Mouse (Mus musculus): ENCODE data around the gene Prx. TPM values are rescaled to one million over a fixed set of nuclear protein-coding genes. Genes with fewer than 3 reads are reported as not detected.

Gene Prx
- total and polyA plus RNA-seq, 2 experiments from 2014 or later, result 1.5 to 3.2 TPM

GRCm38 (mm10) chr7:27520599-27520998, 21.5 kb downstream of the Prx start:
- Histone ChIP-seq H3K27ac (ENCODE audit: low read depth, low read length) (no peak overlapping the region), H3K4me1 (ENCODE audit: insufficient read depth, low read length) (no peaks in the 10 kb centered on the region), H3K4me3 (ENCODE audit: low read depth, low read length) (no peak overlapping the region), H3K36me3 (ENCODE audit: insufficient read depth, low read length) (no peaks in the 10 kb centered on the region), H3K9ac (replicated peaks; ENCODE audit: low read length, poor library complexity, severe bottlenecking) (no peak overlapping the region), H3K4me2 (ENCODE audit: low read depth, low read length, poor library complexity, severe bottlenecking) (no peak overlapping the region), H3K9me3 (ENCODE audit: low read length) (no peaks in the 10 kb centered on the region), H3K27me3 (ENCODE audit: insufficient read depth, low read length) (no peaks in the 10 kb centered on the region)
- TF ChIP-seq CTCF (IDR thresholded peaks at IDR 0.05), result no peak
- ATAC-seq (ENCODE audit: low FRiP score) (no peak), DNase-seq (ENCODE audit: low spot score) (no peak)
- 70% methylated on average over 1 of the region's 1 CpGs for WGBS

GRCm38 (mm10) chr7:27522967-27523366, 23.8 kb downstream of the Prx start, which contains the start of gene Hipk4:
TSS of gene Hipk4 (plus strand) at chr7:27523267.
- Histone ChIP-seq H3K27me3 (ENCODE audit: insufficient read depth, low read length) (no peaks in the 10 kb centered on the region), H3K4me2 (ENCODE audit: low read depth, low read length, poor library complexity, severe bottlenecking) (no peak within 1 kb of the TSS), H3K4me3 (ENCODE audit: low read depth, low read length) (no peak within 1 kb of the TSS), H3K4me1 (ENCODE audit: insufficient read depth, low read length) (no peaks in the 10 kb centered on the region), H3K9me3 (ENCODE audit: low read length) (no peaks in the 10 kb centered on the region), H3K27ac (ENCODE audit: low read depth, low read length) (no peak within 1 kb of the TSS), H3K9ac (replicated peaks; ENCODE audit: low read length, poor library complexity, severe bottlenecking) (no peak within 1 kb of the TSS), H3K36me3 (ENCODE audit: insufficient read depth, low read length) (no peaks in the 10 kb centered on the region)
- TF ChIP-seq CTCF (IDR thresholded peaks at IDR 0.05), result no peak
- 48% methylated on average over 5 of the region's 5 CpGs for WGBS
- DNase-seq (ENCODE audit: low spot score) (no peak), ATAC-seq (ENCODE audit: low FRiP score) (no peak)

- no peaks in the 10 kb centered on the region for H3K27me3 ChIP-seq (ENCODE audit: insufficient read depth, low read length)
- no peak overlapping the region for H3K4me3 ChIP-seq (ENCODE audit: low read depth, low read length)
- WGBS, result 97% methylated on average over 13 of the region's 13 CpGs
- H3K36me3 ChIP-seq (ENCODE audit: insufficient read depth, low read length), result peaks cover 3% of the 10 kb centered on the region; the same call in 1 of the 2 replicates
- H3K4me1 ChIP-seq (ENCODE audit: insufficient read depth, low read length), result no peaks in the 10 kb centered on the region
- H3K9me3 ChIP-seq (ENCODE audit: low read length), result no peaks in the 10 kb centered on the region
- no peak overlapping the region for H3K9ac ChIP-seq (replicated peaks; ENCODE audit: low read length, poor library complexity, severe bottlenecking)
- DNase-seq (ENCODE audit: low spot score) (no peak), ATAC-seq (ENCODE audit: low FRiP score) (no peak)
- no peak for TF ChIP-seq CTCF (IDR thresholded peaks at IDR 0.05)
- H3K27ac ChIP-seq (ENCODE audit: low read depth, low read length), result no peak overlapping the region
- H3K4me2 ChIP-seq (ENCODE audit: low read depth, low read length, poor library complexity, severe bottlenecking), result no peak overlapping the region
Measured at GRCm38 (mm10) chr7:27523805-27524204, 24.7 kb downstream of the Prx start.

DNA sequence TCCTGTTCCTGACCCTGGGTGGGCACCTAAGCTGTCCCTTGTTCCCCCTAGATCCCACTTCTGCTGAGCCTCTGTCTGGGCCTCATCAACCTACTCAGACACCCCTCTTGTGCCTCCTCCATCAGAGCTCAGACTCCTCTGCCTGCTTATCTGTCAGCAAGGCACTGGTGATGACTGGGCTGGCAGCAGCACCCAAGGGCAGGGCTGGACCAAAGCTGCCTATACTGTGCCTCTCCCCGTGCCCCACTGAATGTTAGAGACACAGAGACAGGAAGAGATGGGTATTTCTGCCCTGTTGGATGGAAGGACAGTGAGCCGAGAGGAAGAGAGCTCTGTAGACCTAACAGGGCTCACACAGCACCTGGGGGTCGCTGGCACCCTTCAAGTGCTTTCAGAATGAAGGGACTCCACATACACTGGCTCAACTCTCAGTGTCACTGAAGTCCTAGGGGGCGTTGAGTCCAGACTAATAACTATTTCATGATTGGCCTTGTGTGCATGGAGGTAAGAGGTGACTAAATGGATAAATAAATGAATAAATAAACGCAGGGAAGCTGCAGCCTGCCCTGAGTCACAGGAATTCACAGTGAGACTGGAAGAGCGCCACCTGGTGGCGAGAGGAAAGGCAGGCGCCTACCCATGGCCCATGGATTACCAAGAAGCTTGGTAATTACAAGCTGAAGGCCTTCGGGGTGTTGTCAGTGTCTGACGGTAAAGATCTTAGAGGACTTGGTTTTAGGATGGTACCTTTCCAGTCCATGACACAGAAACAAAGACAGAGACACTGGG, 27.1 kb downstream of the Prx start:
- Histone ChIP-seq H3K27ac (ENCODE audit: low read depth, low read length) (0 out of 2 replicates have a peak overlapping the region, but pooled peaks have one; percentile 38), H3K36me3 (ENCODE audit: insufficient read depth, low read length) (peaks cover 13% of the 10 kb centered on the region), H3K4me1 (ENCODE audit: insufficient read depth, low read length) (no peaks in the 10 kb centered on the region), H3K27me3 (ENCODE audit: insufficient read depth, low read length) (no peaks in the 10 kb centered on the region), H3K9me3 (ENCODE audit: low read length) (no peaks in the 10 kb centered on the region), H3K9ac (replicated peaks; ENCODE audit: low read length, poor library complexity, severe bottlenecking) (no peak overlapping the region), H3K4me3 (ENCODE audit: low read depth, low read length) (no peak overlapping the region), H3K4me2 (ENCODE audit: low read depth, low read length, poor library complexity, severe bottlenecking) (no peak overlapping the region)
- DNase-seq (ENCODE audit: low spot score) (peak; percentile 90), ATAC-seq (ENCODE audit: low FRiP score) (peak; percentile 75)
- peak; percentile 98 for TF ChIP-seq CTCF (IDR thresholded peaks at IDR 0.05)
- 19% methylated on average over 10 of the region's 10 CpGs for WGBS

DNA sequence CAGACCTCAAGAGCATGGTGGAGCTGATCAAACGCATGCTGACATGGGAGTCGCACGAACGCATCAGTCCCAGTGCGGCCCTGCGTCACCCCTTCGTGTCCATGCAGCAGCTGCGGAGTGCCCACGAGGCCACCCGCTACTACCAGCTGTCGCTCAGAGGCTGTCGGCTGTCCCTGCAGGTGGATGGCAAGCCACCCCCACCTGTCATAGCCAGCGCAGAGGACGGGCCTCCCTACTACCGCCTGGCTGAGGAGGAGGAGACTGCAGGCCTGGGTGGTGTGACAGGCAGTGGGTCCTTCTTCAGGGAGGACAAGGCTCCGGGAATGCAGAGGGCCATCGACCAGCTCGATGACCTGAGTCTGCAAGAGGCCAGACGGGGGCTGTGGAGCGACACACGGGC, 29.9 kb downstream of the Prx start:
- no peaks in the 10 kb centered on the region for H3K4me1 ChIP-seq (ENCODE audit: insufficient read depth, low read length)
- H3K4me3 ChIP-seq (ENCODE audit: low read depth, low read length), result no peak overlapping the region
- no peak overlapping the region for H3K27ac ChIP-seq (ENCODE audit: low read depth, low read length)
- H3K9ac ChIP-seq (replicated peaks; ENCODE audit: low read length, poor library complexity, severe bottlenecking), result no peak overlapping the region
- DNase-seq (ENCODE audit: low spot score), result no peak
- no peak overlapping the region for H3K4me2 ChIP-seq (ENCODE audit: low read depth, low read length, poor library complexity, severe bottlenecking)
- WGBS, result 84% methylated on average over 21 of the region's 21 CpGs
- no peaks in the 10 kb centered on the region for H3K27me3 ChIP-seq (ENCODE audit: insufficient read depth, low read length)
- ATAC-seq (ENCODE audit: low FRiP score), result no peak
- no peaks in the 10 kb centered on the region for H3K9me3 ChIP-seq (ENCODE audit: low read length)
- TF ChIP-seq CTCF (IDR thresholded peaks at IDR 0.05), result no peak
- peaks cover 32% of the 10 kb centered on the region for H3K36me3 ChIP-seq (ENCODE audit: insufficient read depth, low read length)

DNA sequence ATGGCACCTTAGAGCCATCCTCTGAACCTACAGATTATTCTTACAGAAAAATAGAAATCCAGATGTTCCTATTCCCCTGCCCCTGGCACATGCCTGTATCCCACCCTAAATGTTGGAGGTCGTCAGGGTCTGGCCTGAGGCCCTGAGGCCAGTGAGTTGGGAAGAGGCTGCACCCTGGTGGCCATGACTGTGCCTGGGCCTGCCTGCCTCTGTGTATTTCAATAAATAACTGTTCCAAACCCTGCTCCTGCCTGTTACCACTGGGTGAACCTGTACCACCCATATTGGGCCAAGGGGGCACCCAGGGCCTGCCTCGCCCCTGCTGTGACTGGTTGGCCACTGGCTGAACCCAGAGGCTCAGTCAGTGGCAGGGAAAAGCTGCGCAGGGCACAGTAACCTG, 31.8 kb downstream of the Prx start:
- DNase-seq (ENCODE audit: low spot score) (no peak), ATAC-seq (ENCODE audit: low FRiP score) (no peak)
- WGBS, result 78% methylated on average over 3 of the region's 3 CpGs

More for the DNA sequence above, 31.8 kb downstream of the Prx start:
- no peak overlapping the region for H3K4me3 ChIP-seq (ENCODE audit: low read depth, low read length)
- no peaks in the 10 kb centered on the region for H3K27me3 ChIP-seq (ENCODE audit: insufficient read depth, low read length)
- peaks cover 41% of the 10 kb centered on the region for H3K36me3 ChIP-seq (ENCODE audit: insufficient read depth, low read length)
- no peak overlapping the region for H3K9ac ChIP-seq (replicated peaks; ENCODE audit: low read length, poor library complexity, severe bottlenecking)
- H3K4me2 ChIP-seq (ENCODE audit: low read depth, low read length, poor library complexity, severe bottlenecking), result no peak overlapping the region
- no peaks in the 10 kb centered on the region for H3K4me1 ChIP-seq (ENCODE audit: insufficient read depth, low read length)
- no peaks in the 10 kb centered on the region for H3K9me3 ChIP-seq (ENCODE audit: low read length)
- no peak overlapping the region for H3K27ac ChIP-seq (ENCODE audit: low read depth, low read length)
- TF ChIP-seq CTCF (IDR thresholded peaks at IDR 0.05), result peak; percentile 15; the same call in 1 of the 2 replicates

All from midbrain, postnatal 0 days (tissue).